ENCODE assay signal across 8 mouse cellular contexts in the genomic region with DNA sequence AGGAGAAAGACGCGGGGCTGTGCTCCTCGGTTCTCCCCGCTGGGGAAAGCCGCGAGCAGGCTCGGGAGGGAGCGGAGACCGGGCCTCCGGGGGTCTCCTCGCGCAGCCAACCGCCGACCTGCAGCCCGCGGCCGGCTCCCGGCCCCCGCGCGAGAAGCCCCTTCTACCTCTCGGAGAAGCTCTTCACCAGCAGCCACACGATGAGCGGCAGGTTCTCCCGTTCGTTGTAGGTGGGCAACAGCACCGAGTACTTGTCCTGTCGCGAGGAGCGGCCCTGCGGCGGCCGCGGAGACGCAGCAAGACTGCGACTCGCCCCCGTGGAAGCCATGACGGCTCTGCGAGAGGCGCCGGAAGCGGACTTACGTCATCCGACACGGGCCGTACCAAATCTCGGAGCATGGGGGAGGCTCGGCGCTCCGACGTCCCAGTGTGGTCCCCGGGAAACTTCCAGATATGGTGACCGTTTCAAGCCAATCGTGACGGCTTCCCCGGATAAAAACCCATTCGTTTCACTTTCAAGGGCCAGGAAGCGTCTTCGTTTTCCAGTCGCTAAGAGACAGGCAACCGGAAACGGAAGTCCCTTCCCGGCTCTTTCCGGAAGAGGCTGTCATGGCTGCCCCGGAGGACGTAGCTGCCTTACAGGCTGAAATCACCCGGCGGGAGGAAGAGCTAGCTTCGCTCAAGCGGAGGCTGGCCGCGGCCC. TPM values are rescaled to one million over a fixed set of nuclear protein-coding genes. Genes with fewer than 3 reads are reported as not detected.
DNase-seq lines count a peak whose midpoint lies in the region; ATAC-seq and TF ChIP-seq lines count a peak whose summit lies in the region.

A gene (minus strand): TSS at position 339 of the 703 bp plus-strand sequence.
A gene (minus strand): TSS at position 566 of the 703 bp plus-strand sequence.
A gene (plus strand): TSS at position 597 of the 703 bp plus-strand sequence.

- peak; percentile 75 for ATAC-seq in heart, embryonic 14.5 days (ENCODE audit: insufficient number of reproducible peaks, insufficient read depth, low FRiP score, low read depth)
- peak; percentile 84 for ATAC-seq in liver, embryonic 14.5 days (ENCODE audit: insufficient read depth)
- peak; percentile 78 for ATAC-seq in neural tube, embryonic 11.5 days (ENCODE audit: insufficient read depth, low FRiP score, low TSS enrichment)
- peak; percentile 85 for ATAC-seq in stomach, postnatal 0 days (ENCODE audit: low FRiP score, low TSS enrichment)

- H3K9ac ChIP-seq in heart, embryonic 14.5 days (ENCODE audit: low read length) = peak within 1 kb of the TSS; percentile 91
- peak within 1 kb of the TSS; percentile 94 for H3K9ac ChIP-seq in liver, embryonic 14.5 days (replicated peaks)
- peak within 1 kb of the TSS; percentile 87 for H3K9ac ChIP-seq in neural tube, embryonic 11.5 days (ENCODE audit: low read length)
- H3K9ac ChIP-seq in stomach, postnatal 0 days (ENCODE audit: low read length) = peak within 1 kb of the TSS; percentile 99

- no peaks in the 10 kb centered on the region for H3K27me3 ChIP-seq in heart, embryonic 14.5 days (ENCODE audit: control insufficient read depth, insufficient read depth, low read length)
- no peaks in the 10 kb centered on the region for H3K27me3 ChIP-seq in liver, embryonic 14.5 days (ENCODE audit: control insufficient read depth, insufficient read depth, low read length)
- H3K27me3 ChIP-seq in neural tube, embryonic 11.5 days (ENCODE audit: control insufficient read depth, insufficient read depth, low read length) = no peaks in the 10 kb centered on the region
- H3K27me3 ChIP-seq in stomach, postnatal 0 days (ENCODE audit: control insufficient read depth, insufficient read depth, low read length) = no peaks in the 10 kb centered on the region

- no peaks in the 10 kb centered on the region for H3K4me1 ChIP-seq in brown adipose tissue, adult 24 weeks (ENCODE audit: control insufficient read depth, insufficient read depth, insufficient read length, low read length)
- peaks cover 9 to 33% of the 10 kb centered on the region in 2 experiments for H3K4me1 ChIP-seq in heart, embryonic 14.5 days (ENCODE audit: control insufficient read depth in 2 of 2, insufficient read depth in 2 of 2, low read length in 2 of 2)
- peaks cover 21% of the 10 kb centered on the region in 2 experiments for H3K4me1 ChIP-seq in liver, embryonic 14.5 days (replicated peaks; ENCODE audit: control insufficient read depth in 2 of 2, insufficient read depth in 2 of 2, low read length in 1 of 2)
- H3K4me1 ChIP-seq in neural tube, embryonic 11.5 days (ENCODE audit: control insufficient read depth, insufficient read depth, low read length) = peaks cover 15% of the 10 kb centered on the region
- peaks cover 8% of the 10 kb centered on the region; the same call in 1 of the 2 replicates for H3K4me1 ChIP-seq in stomach, postnatal 0 days (replicated peaks; ENCODE audit: control insufficient read depth, insufficient read depth)

- peak; percentile 91 for DNase-seq in CD4-positive, CD25-positive, alpha-beta regulatory T cell, adult 2 months (ENCODE audit: low read depth, low spot score)
- peak; percentile 71 for DNase-seq in fibroblast of lung, adult 2 months (ENCODE audit: low read depth)
- peak; percentile 91 for DNase-seq in kidney, postnatal 14 days
- peak; percentile 70 to 81 (median 72) for DNase-seq in liver, embryonic 14.5 days (ENCODE audit: low read depth in 3 of 3, low spot score in 3 of 3)
- DNase-seq in neural tube, embryonic 11.5 days (ENCODE audit: low spot score) = peak; percentile 89
- peak; percentile 88 for DNase-seq in stomach, postnatal 0 days (ENCODE audit: low spot score)

- under 1% methylated on average over 72 of the region's 73 CpGs for WGBS in heart, embryonic 14.5 days
- WGBS in liver, embryonic 14.5 days (ENCODE audit: insufficient replicate concordance) = under 1% methylated on average over 73 of the region's 73 CpGs
- under 1% methylated on average over 73 of the region's 73 CpGs for WGBS in neural tube, embryonic 11.5 days
- under 1% methylated on average over 71 of the region's 73 CpGs for WGBS in stomach, postnatal 0 days

- no peaks in the 10 kb centered on the region for H3K9me3 ChIP-seq in heart, embryonic 14.5 days (ENCODE audit: control insufficient read depth, low read length)
- no peaks in the 10 kb centered on the region for H3K9me3 ChIP-seq in liver, embryonic 14.5 days (ENCODE audit: control insufficient read depth, low read length)
- no peaks in the 10 kb centered on the region for H3K9me3 ChIP-seq in neural tube, embryonic 11.5 days (ENCODE audit: control insufficient read depth, low read length)
- no peaks in the 10 kb centered on the region for H3K9me3 ChIP-seq in stomach, postnatal 0 days (ENCODE audit: control insufficient read depth, low read length)

- TF ChIP-seq EP300 in liver, embryonic 14.5 days (IDR thresholded peaks at IDR 0.05; ENCODE audit: low read depth) = no peak
- peak; percentile 57 for TF ChIP-seq EP300 in stomach, postnatal 0 days (optimal IDR thresholded peaks at IDR 0.05)

- peak within 1 kb of the TSS; percentile 81 for H3K4me3 ChIP-seq in brown adipose tissue, adult 24 weeks (ENCODE audit: insufficient read depth, low read depth, low read length)
- peak within 1 kb of the TSS; percentile 88 to 92 for H3K4me3 ChIP-seq in heart, embryonic 14.5 days (ENCODE audit: control insufficient read depth in 1 of 2, insufficient read depth in 1 of 2, low read depth in 1 of 2, low read length in 2 of 2)
- peak within 1 kb of the TSS; percentile 70 to 95 for H3K4me3 ChIP-seq in liver, embryonic 14.5 days (ENCODE audit: insufficient read depth in 1 of 2, low read depth in 2 of 2, low read length in 2 of 2)
- peak within 1 kb of the TSS; percentile 100 for H3K4me3 ChIP-seq in neural tube, embryonic 11.5 days (ENCODE audit: low read depth, low read length)
- H3K4me3 ChIP-seq in stomach, postnatal 0 days (ENCODE audit: low read depth, low read length) = peak within 1 kb of the TSS; percentile 99

- peak within 1 kb of the TSS; percentile 97 for H3K4me2 ChIP-seq in heart, embryonic 14.5 days (ENCODE audit: low read length)
- H3K4me2 ChIP-seq in liver, embryonic 14.5 days (ENCODE audit: low read depth) = peak within 1 kb of the TSS; percentile 99
- H3K4me2 ChIP-seq in neural tube, embryonic 11.5 days (ENCODE audit: low read depth) = peak within 1 kb of the TSS; percentile 90
- H3K4me2 ChIP-seq in stomach, postnatal 0 days (replicated peaks; ENCODE audit: low read depth) = peak within 1 kb of the TSS; percentile 97

- H3K36me3 ChIP-seq in heart, embryonic 14.5 days (ENCODE audit: control insufficient read depth, insufficient read depth, low read length) = peaks cover 48% of the 10 kb centered on the region
- H3K36me3 ChIP-seq in liver, embryonic 14.5 days (replicated peaks; ENCODE audit: control insufficient read depth, insufficient read depth, low read depth) = peaks cover 24% of the 10 kb centered on the region
- H3K36me3 ChIP-seq in neural tube, embryonic 11.5 days (ENCODE audit: control insufficient read depth, insufficient read depth, low read length) = peaks cover 3% of the 10 kb centered on the region
- peaks cover 11% of the 10 kb centered on the region for H3K36me3 ChIP-seq in stomach, postnatal 0 days (ENCODE audit: control insufficient read depth, insufficient read depth, low read length)

- peak within 1 kb of the TSS; percentile 99 for H3K27ac ChIP-seq in brown adipose tissue, adult 24 weeks (replicated peaks; ENCODE audit: low read depth, low read length)
- H3K27ac ChIP-seq in heart, embryonic 14.5 days (replicated peaks in 1 of 2; ENCODE audit: control insufficient read depth in 1 of 2, insufficient read depth in 1 of 2, low read depth in 2 of 2, low read length in 2 of 2) = peak within 1 kb of the TSS; percentile 92 to 99
- peak within 1 kb of the TSS; percentile 11 for H3K27ac ChIP-seq in liver, embryonic 14.5 days
- H3K27ac ChIP-seq in neural tube, embryonic 11.5 days (ENCODE audit: low read depth, low read length) = peak within 1 kb of the TSS; percentile 75
- H3K27ac ChIP-seq in stomach, postnatal 0 days (replicated peaks) = peak within 1 kb of the TSS; percentile 93

- no peak for TF ChIP-seq CTCF in liver, embryonic 14.5 days (IDR thresholded peaks at IDR 0.05; ENCODE audit: low read depth)
- TF ChIP-seq CTCF in stomach, postnatal 0 days (IDR thresholded peaks at IDR 0.05; ENCODE audit: low read depth) = no peak

RNA-seq across cellular contexts. Expression of the first gene that starts in this region (rescaled TPM):
- polyA plus RNA-seq in brown adipose tissue, adult 24 weeks (2012; ENCODE audit: insufficient read depth, insufficient read length, missing spikeins) = 25.1 and 26.9 TPM in 2 replicates
- polyA plus RNA-seq in heart, embryonic 14.5 days (2014; fragmentation: Nextera tagmentation; extraction: Ambion mirVana) = 16.6 and 18.2 TPM in 2 replicates
- 4.9 and 8.5 TPM in 2 replicates for polyA plus RNA-seq in liver, embryonic 14.5 days (2012; rRNA removed)
- polyA plus RNA-seq in liver, embryonic 14.5 days (2014; fragmentation: Nextera tagmentation; extraction: Ambion mirVana) = 4.4 and 4.7 TPM in 2 replicates
- 26.5 and 26.8 TPM in 2 replicates for polyA plus RNA-seq in neural tube, embryonic 11.5 days (2014; fragmentation: Nextera tagmentation; extraction: Ambion mirVana)
- 4.9 and 5.5 TPM in 2 replicates for polyA plus RNA-seq in stomach, postnatal 0 days (2015; fragmentation: Nextera tagmentation; extraction: Ambion mirVana)

RNA-seq across cellular contexts. Expression of the second gene that starts in this region (rescaled TPM):
- 125 and 170 TPM in 2 replicates for polyA plus RNA-seq in brown adipose tissue, adult 24 weeks (2012; ENCODE audit: insufficient read depth, insufficient read length, missing spikeins)
- 80.4 and 91.8 TPM in 2 replicates for polyA plus RNA-seq in heart, embryonic 14.5 days (2014; fragmentation: Nextera tagmentation; extraction: Ambion mirVana)
- polyA plus RNA-seq in liver, embryonic 14.5 days (2012; rRNA removed) = 4.2 and 23.2 TPM in 2 replicates
- polyA plus RNA-seq in liver, embryonic 14.5 days (2014; fragmentation: Nextera tagmentation; extraction: Ambion mirVana) = 77.8 and 79.2 TPM in 2 replicates
- 48.7 and 54.0 TPM in 2 replicates for polyA plus RNA-seq in neural tube, embryonic 11.5 days (2014; fragmentation: Nextera tagmentation; extraction: Ambion mirVana)
- polyA plus RNA-seq in stomach, postnatal 0 days (2015; fragmentation: Nextera tagmentation; extraction: Ambion mirVana) = 126 and 138 TPM in 2 replicates

RNA-seq across cellular contexts. Expression of the third gene that starts in this region (rescaled TPM):
- 4.0 and 5.9 TPM in 2 replicates for polyA plus RNA-seq in brown adipose tissue, adult 24 weeks (2012; ENCODE audit: insufficient read depth, insufficient read length, missing spikeins)
- 4.7 and 5.9 TPM in 2 replicates for polyA plus RNA-seq in heart, embryonic 14.5 days (2014; fragmentation: Nextera tagmentation; extraction: Ambion mirVana)
- polyA plus RNA-seq in liver, embryonic 14.5 days (2012; rRNA removed) = 4.5 and 4.9 TPM in 2 replicates
- 3.6 and 3.8 TPM in 2 replicates for polyA plus RNA-seq in liver, embryonic 14.5 days (2014; fragmentation: Nextera tagmentation; extraction: Ambion mirVana)
- 8.2 and 8.9 TPM in 2 replicates for polyA plus RNA-seq in neural tube, embryonic 11.5 days (2014; fragmentation: Nextera tagmentation; extraction: Ambion mirVana)
- polyA plus RNA-seq in stomach, postnatal 0 days (2015; fragmentation: Nextera tagmentation; extraction: Ambion mirVana) = 6.3 and 8.1 TPM in 2 replicates

Comparison
In these comparisons a context has a peak if more than half of its experiments do, and no peak if none do; other contexts are left out.
1. Peak in every context shown above with its lines: DNase-seq, ATAC-seq, H3K4me3 ChIP-seq and H3K27ac ChIP-seq.
2. H3K27ac ChIP-seq: peak in every context shown above with its lines; median percentile 99 in brown adipose tissue, adult 24 weeks; 96 in heart, embryonic 14.5 days; 93 in stomach, postnatal 0 days; 75 in neural tube, embryonic 11.5 days; 11 in liver, embryonic 14.5 days.